Mouse (Mus musculus): ENCODE measurements around the gene Six5. TPM values are rescaled to one million over a fixed set of nuclear protein-coding genes. Genes with fewer than 3 reads are reported as not detected.

Six5 gene
- polyA plus RNA-seq, 1 experiment from 2014 or later, result 7.6 TPM

DNA sequence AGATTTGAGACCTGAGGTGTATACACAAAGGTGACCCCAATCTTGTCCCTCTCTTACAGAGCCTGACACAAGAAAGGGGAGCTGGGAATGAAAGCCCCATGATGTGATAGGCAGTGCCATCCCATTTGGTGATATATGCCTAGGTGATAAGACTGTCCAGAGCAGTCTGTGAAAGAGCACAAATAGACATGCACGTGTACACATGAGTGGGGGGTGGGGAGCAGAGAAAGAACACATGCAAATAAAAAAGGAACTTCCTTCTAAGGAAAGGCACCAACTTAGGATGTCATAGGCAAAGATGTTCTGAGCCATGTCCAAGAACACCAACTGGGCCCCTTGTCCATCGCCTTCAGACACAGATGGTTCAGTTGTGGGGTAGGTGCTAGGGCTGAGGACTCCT is 10.1 kb downstream of the Six5 start:
- WGBS, result 80% methylated on average over 2 of the region's 2 CpGs

DNA sequence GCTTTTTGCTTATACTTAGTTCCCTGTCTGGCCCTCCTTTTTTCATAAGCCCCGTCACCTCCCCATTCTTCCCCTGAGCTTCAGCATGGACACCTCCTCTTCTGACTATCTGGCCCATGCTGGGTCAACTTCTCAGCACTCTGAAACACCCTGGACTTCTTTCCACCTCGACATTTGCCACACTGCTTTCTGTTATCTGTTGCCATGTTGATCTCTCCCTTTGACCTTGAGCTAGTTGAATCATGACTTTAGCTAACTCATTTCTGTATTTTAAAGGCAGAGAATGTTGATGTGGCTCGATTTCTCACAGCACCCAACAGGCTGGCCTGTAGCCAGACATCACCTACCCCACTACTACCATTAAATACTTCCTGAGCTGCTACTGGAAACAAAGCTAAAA is 13.0 kb downstream of the Six5 start:
- H3K27me3 ChIP-seq (replicated peaks; ENCODE audit: low read depth, poor library complexity, severe bottlenecking), result no peaks in the 10 kb centered on the region
- no peak for DNase-seq (ENCODE audit: low spot score)
- H3K27ac ChIP-seq (replicated peaks), result no peak overlapping the region
- H3K36me3 ChIP-seq (replicated peaks), result no peaks in the 10 kb centered on the region
- WGBS, result 65% methylated on average over 3 of the region's 3 CpGs
- H3K9me3 ChIP-seq, result no peaks in the 10 kb centered on the region
- H3K4me1 ChIP-seq, result 0 out of 2 replicates have a peak, but pooled peaks cover 2% of the 10 kb centered on the region
- no peak overlapping the region for H3K4me3 ChIP-seq

More for the DNA sequence above, 10.1 kb downstream of the Six5 start:
- Histone ChIP-seq H3K4me3 (no peak overlapping the region), H3K27ac (replicated peaks) (no peak overlapping the region), H3K36me3 (replicated peaks) (no peaks in the 10 kb centered on the region), H3K9me3 (no peaks in the 10 kb centered on the region), H3K4me1 (no peaks in the 10 kb centered on the region), H3K27me3 (replicated peaks; ENCODE audit: low read depth, poor library complexity, severe bottlenecking) (no peaks in the 10 kb centered on the region)
- DNase-seq (ENCODE audit: low spot score), result no peak

DNA sequence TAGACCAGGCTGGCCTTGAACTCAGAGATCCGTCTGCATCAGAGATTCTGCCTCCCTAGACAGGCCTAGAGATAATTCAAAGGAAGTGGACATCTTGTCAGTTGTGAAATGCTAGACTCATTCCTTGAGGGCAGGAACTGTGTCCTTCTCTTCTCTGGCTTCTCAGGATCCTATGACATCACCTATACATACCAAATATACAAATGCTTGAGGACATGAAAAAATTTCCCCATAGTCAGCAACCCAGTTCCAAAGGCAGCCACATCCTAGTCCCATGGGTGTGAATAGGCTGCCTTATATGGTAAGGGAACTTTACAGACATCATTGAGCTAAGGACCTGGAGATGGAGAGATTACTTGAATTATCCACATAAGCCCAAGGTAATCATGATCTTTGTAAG is 15.2 kb downstream of the Six5 start:
- no peak for DNase-seq (ENCODE audit: low spot score)
- 80% methylated on average over 1 of the region's 1 CpGs for WGBS
- no peak overlapping the region for H3K27ac ChIP-seq (replicated peaks)
- H3K27me3 ChIP-seq (replicated peaks; ENCODE audit: low read depth, poor library complexity, severe bottlenecking), result no peaks in the 10 kb centered on the region
- no peaks in the 10 kb centered on the region for H3K36me3 ChIP-seq (replicated peaks)
- H3K4me3 ChIP-seq, result no peak overlapping the region
- H3K4me1 ChIP-seq, result 0 out of 2 replicates have a peak, but pooled peaks cover 2% of the 10 kb centered on the region
- no peaks in the 10 kb centered on the region for H3K9me3 ChIP-seq

DNA sequence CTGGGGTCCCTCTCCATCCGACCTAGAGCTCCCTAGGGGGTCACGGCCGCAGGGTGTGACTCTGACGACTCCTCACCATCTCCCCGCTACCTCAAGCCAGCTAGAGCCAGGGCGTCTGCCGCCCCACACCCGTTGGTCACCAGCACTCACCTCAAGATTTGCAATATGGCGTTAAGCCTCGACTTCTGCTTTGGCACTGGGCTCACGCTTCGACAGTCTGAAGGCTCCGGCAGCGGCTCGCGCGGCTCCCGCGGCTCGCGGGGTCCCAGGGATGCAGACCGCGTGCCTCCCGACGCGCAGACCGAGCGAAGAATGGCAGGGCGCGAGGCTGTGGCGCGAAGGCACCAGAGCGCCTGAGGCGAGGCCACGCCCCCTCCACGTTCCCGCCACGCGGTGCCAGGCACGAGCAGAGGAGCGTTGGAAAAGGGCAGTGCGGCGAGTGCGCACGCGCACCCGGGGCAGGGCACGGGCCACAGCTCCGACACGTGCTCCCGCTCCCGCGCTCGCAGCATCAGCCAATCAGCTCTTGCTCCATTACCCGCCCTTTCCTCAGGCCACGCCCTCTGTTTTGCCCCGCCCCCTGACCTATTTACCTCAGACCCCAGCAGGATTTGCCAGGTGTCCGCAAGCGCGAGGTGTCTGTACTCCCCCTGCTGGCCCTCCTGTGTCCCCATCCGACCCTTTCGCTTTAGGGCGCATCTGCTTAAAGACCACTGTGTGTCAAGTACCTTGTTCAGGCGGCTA is 23.8 kb downstream of the Six5 start, which contains the start of gene Gm4969:
TSS of gene Gm4969 (minus strand) at position 341 of the 744 bp plus-strand sequence.
- peak; percentile 83 for DNase-seq (ENCODE audit: low spot score)
- H3K4me3 ChIP-seq, result peak within 1 kb of the TSS; percentile 46
- peaks cover 9% of the 10 kb centered on the region for H3K36me3 ChIP-seq (replicated peaks)
- WGBS, result 19% methylated on average over 64 of the region's 64 CpGs
- H3K27me3 ChIP-seq (replicated peaks; ENCODE audit: low read depth, poor library complexity, severe bottlenecking), result peaks cover 12% of the 10 kb centered on the region
- peaks cover 13% of the 10 kb centered on the region for H3K9me3 ChIP-seq
- peaks cover 19% of the 10 kb centered on the region for H3K4me1 ChIP-seq
- H3K27ac ChIP-seq (replicated peaks), result peak within 1 kb of the TSS; percentile 65

DNA sequence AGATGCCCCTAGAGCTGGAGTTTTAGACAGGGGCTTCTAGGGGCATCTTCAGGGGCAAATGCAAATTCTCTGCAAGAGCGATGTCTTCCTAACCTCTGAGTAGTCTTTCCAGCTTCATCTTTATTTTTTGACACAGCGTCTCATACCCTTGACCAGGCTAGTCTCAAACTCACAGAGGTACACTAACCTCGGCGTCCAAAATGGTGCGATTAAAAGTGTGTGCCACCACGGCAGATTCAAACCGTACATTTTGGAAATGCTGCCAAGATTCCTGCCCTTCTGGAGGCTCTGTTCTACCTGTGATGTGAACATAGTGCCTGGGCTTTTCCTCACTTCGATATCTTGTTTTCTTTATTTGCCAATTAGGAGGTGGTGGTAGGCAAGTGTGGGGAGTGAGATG is 24.7 kb downstream of the Six5 start:
- DNase-seq (ENCODE audit: low spot score), result no peak
- Histone ChIP-seq H3K27ac (replicated peaks) (no peak overlapping the region), H3K36me3 (replicated peaks) (peaks cover 9% of the 10 kb centered on the region), H3K4me1 (peaks cover 19% of the 10 kb centered on the region), H3K9me3 (peaks cover 13% of the 10 kb centered on the region), H3K27me3 (replicated peaks; ENCODE audit: low read depth, poor library complexity, severe bottlenecking) (peaks cover 12% of the 10 kb centered on the region), H3K4me3 (peak overlapping the region; percentile 73; the same call in 1 of the 2 replicates)
- 93% methylated on average over 8 of the region's 8 CpGs for WGBS

DNA sequence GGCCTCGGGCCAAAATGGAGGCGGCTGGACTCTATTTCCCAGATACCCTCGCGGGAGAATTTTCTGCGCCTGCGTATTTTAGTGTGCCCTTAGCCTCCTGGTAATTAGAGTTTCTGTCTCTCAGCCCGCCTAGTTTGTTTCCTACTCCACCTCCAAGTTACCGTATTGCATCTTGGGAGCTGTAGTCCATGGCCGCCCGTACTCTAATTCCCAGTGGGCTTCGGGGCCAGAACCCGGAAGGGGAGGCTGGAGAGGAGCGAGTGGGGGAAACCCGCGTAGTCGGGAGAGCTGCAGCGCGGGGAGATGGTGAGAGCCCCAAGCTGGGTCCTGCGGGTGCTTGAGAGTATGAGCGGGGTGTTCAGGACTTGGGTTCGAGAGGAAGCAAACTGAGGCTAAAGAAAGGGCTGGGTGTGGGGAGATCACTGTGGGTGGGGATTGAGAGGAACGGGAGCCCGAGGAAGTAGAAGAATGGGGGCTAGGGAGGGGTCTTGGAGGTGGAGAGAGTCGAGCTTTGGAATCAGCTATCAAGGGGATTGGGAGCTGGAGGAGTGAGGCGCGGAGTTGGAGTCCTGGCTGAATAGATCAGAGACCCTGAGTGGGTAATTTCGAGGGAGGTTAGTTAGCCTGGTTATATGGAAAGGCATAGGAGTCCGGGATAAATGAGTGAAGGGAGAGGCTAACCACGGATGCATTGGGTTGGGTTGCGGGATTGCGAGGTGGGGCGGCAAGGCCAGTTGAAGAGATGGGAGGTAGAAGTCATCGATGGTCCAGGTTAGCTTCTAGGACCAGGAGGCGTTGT is 25.4 kb downstream of the Six5 start, which contains the start of gene Fbxo46:
TSS of gene Fbxo46 (plus strand) at position 229 of the 799 bp plus-strand sequence.
- DNase-seq (ENCODE audit: low spot score), result peak; percentile 92
- Histone ChIP-seq H3K36me3 (replicated peaks) (peaks cover 9% of the 10 kb centered on the region), H3K4me3 (peak within 1 kb of the TSS; percentile 73), H3K4me1 (peaks cover 22% of the 10 kb centered on the region), H3K9me3 (peaks cover 13% of the 10 kb centered on the region), H3K27me3 (replicated peaks; ENCODE audit: low read depth, poor library complexity, severe bottlenecking) (peaks cover 12% of the 10 kb centered on the region), H3K27ac (replicated peaks) (peak within 1 kb of the TSS; percentile 85)
- 4% methylated on average over 34 of the region's 34 CpGs for WGBS

DNA sequence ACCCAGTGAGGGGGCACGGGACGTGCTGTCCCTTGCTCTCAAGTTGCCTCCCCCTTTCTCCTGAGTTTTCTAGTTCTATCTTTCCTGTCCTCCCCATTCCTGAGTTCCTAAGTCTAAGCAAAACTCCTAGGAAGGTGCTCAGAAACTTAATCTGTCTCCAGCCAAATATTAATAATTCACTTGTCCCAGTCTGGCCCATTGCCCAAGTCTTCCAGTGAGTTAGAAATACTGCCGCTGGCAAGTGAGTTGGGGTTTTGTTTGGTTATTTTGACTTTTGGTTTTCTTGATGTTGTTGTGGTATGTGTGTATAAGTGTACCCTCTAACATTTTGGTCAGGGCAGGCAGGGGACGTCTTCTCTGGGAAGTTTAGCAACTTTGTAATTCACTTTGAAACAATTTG is 27.3 kb downstream of the Six5 start:
- Histone ChIP-seq H3K4me1 (peaks cover 24% of the 10 kb centered on the region), H3K36me3 (replicated peaks) (peaks cover 13% of the 10 kb centered on the region), H3K4me3 (no peak overlapping the region), H3K27me3 (replicated peaks; ENCODE audit: low read depth, poor library complexity, severe bottlenecking) (peaks cover 12% of the 10 kb centered on the region), H3K27ac (replicated peaks) (no peak overlapping the region), H3K9me3 (peaks cover 11% of the 10 kb centered on the region)
- WGBS, result 94% methylated on average over 4 of the region's 4 CpGs
- no peak for DNase-seq (ENCODE audit: low spot score)

DNA sequence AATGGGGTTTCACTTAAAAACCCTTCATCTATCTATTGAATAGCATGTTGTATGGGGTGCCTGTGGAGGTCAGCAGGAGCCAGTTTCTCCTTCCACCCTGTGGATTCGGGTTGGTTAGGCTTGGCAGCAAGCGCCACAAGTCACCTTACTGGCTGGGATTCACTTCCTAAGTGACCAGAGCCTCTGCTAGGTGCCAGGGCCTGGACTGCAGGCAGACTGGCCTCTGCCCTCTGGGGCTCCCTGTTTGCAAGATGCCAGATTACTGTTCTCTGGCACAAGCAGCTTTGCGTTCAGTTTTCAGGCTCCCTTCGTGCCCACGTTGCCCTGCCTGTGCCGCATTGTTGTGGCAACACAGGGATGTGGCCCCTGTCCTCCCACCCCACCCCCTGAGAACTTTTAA is 30.3 kb downstream of the Six5 start:
- peaks cover 33% of the 10 kb centered on the region for H3K36me3 ChIP-seq (replicated peaks)
- H3K4me1 ChIP-seq, result peaks cover 18% of the 10 kb centered on the region
- 91% methylated on average over 6 of the region's 6 CpGs for WGBS
- no peaks in the 10 kb centered on the region for H3K9me3 ChIP-seq
- no peak overlapping the region for H3K27ac ChIP-seq (replicated peaks)
- no peak for DNase-seq (ENCODE audit: low spot score)
- H3K27me3 ChIP-seq (replicated peaks; ENCODE audit: low read depth, poor library complexity, severe bottlenecking), result no peaks in the 10 kb centered on the region
- no peak overlapping the region for H3K4me3 ChIP-seq

DNA sequence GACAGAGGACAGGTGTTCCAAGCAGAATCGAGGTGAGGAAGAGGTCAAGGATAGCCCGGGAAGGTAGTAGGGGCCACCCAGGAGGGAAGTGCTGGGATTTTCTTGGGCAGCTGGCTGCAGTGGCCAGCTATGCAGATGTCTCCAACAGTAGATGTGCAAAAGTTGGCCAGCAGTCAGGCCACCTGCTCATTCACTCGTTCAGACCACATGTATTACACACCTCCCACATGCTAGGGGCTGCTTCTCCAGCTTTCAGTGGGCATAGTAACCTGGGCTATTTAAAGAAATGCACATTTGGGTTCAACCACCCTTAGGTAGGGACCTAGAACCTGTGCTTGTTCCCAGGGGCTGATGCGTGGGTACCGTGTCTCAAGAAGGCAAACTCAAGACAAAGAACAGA is 33.4 kb downstream of the Six5 start:
- no peaks in the 10 kb centered on the region for H3K9me3 ChIP-seq
- H3K36me3 ChIP-seq (replicated peaks), result peaks cover 28% of the 10 kb centered on the region
- no peak overlapping the region for H3K4me3 ChIP-seq
- H3K27ac ChIP-seq (replicated peaks), result no peak overlapping the region
- H3K27me3 ChIP-seq (replicated peaks; ENCODE audit: low read depth, poor library complexity, severe bottlenecking), result no peaks in the 10 kb centered on the region
- 91% methylated on average over 5 of the region's 5 CpGs for WGBS
- DNase-seq (ENCODE audit: low spot score), result no peak
- peaks cover 22% of the 10 kb centered on the region for H3K4me1 ChIP-seq

DNA sequence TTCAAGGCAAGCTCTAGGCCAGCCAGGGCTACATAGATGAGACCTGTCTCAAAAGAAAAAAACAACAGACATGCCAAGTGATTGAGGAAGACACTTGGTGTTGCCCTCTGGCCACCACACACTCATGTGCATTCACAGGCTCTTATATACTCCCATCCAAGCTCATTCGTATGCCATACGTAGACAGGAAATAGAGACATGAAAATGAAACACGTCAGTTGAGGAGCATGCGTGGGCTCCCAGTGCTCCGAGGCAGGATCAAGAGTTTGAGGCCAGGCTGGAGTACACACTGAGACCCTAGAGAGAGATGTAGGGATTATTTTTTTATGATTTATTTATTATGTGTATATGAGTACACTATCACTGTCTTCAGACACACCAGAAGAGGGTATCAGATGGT is 35.0 kb downstream of the Six5 start:
- Histone ChIP-seq H3K4me1 (peaks cover 22% of the 10 kb centered on the region), H3K4me3 (no peak overlapping the region), H3K9me3 (no peaks in the 10 kb centered on the region), H3K27me3 (replicated peaks; ENCODE audit: low read depth, poor library complexity, severe bottlenecking) (no peaks in the 10 kb centered on the region), H3K27ac (replicated peaks) (no peak overlapping the region), H3K36me3 (replicated peaks) (peaks cover 36% of the 10 kb centered on the region)
- no peak for DNase-seq (ENCODE audit: low spot score)
- 97% methylated on average over 5 of the region's 5 CpGs for WGBS

DNA sequence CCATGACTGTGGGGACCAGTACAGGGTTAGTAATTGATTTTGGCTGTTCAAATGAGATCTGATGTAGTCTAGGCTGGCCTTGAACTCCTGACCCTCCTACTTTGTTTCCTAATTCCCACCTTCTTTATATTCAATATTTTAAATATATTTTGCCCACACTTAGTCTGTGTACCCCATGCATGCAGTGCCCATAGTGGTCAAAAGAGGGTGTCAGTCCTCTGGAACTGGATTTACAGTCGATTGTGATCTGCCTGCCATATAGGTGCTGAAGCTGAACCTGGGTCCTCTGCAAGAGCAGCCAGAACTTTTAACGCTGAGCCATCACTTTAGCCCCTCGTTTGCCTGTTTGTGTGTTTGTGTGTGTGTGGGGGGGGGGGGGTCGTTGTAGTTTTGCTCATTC is 36.3 kb downstream of the Six5 start:
- peak overlapping the region; percentile 58 for H3K4me3 ChIP-seq
- H3K4me1 ChIP-seq, result peaks cover 17% of the 10 kb centered on the region
- DNase-seq (ENCODE audit: low spot score), result no peak
- no peaks in the 10 kb centered on the region for H3K27me3 ChIP-seq (replicated peaks; ENCODE audit: low read depth, poor library complexity, severe bottlenecking)
- H3K27ac ChIP-seq (replicated peaks), result peak overlapping the region; percentile 87
- WGBS, result 29% methylated on average over 4 of the region's 4 CpGs
- H3K9me3 ChIP-seq, result no peaks in the 10 kb centered on the region
- peaks cover 49% of the 10 kb centered on the region for H3K36me3 ChIP-seq (replicated peaks)

DNA sequence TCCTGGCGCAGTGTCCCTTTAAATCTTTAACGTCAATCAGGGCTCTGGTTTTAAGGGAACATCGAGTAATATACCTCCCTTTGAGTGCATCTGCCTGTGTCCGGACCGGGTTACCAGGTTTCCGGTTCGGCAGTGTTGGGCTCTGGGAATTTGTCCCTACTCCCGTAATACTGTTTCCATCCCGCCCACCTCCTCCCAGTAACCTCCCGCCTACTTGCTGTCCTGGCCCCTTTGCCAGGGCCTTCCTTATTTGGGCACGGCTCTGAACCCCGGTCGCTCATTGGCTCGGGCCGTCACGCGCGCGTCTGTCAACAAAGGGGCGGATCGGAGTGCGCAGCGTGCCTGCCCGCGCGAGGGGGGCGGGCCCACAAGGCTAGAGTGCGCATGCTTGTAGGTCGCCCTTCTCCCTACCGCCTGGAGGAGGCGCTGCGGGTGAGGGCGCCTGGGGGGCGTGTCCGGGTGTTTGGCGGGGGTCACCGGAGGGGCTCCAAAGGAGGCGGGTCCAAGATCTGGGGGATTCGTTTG is 37.0 kb downstream of the Six5 start:
- under 1% methylated on average over 39 of the region's 39 CpGs for WGBS
- Histone ChIP-seq H3K27me3 (replicated peaks; ENCODE audit: low read depth, poor library complexity, severe bottlenecking) (no peaks in the 10 kb centered on the region), H3K4me1 (peaks cover 17% of the 10 kb centered on the region), H3K27ac (replicated peaks) (peak overlapping the region; percentile 87), H3K9me3 (no peaks in the 10 kb centered on the region), H3K4me3 (peak overlapping the region; percentile 58), H3K36me3 (replicated peaks) (peaks cover 52% of the 10 kb centered on the region)
- peak; percentile 99 for DNase-seq (ENCODE audit: low spot score)

Measured in embryonic facial prominence, embryonic 10.5 days (tissue).